Mouse (Mus musculus) E14TG2a.4 (cell line): ENCODE measurements around the gene Zfhx3.

ENCODE experiments used
- CTCF ChIP-seq: conservative IDR thresholded peaks from 2 replicates; pipeline ENCODE4 v1.5.1; 2014; ENCODE audit warnings: low read length
- NANOG ChIP-seq: IDR thresholded peaks from 2 replicates; pipeline ENCODE4 v1.6.1; 2014; ENCODE audit warnings: borderline replicate concordance, low read length, mixed read lengths
- POU5F1 ChIP-seq: IDR thresholded peaks from 2 replicates; pipeline ENCODE4 v1.6.1; 2014; ENCODE audit warnings: low read length, borderline replicate concordance

GRCm38 (mm10) chr8:108599558-108599957 is 657.1 kb downstream of the Zfhx3 start:
- no peak for TF ChIP-seq CTCF
- no peak for TF ChIP-seq POU5F1
- no peak for TF ChIP-seq NANOG
